Mouse (Mus musculus) liver, adult 2 months (tissue): Measurements from ENCODE around the gene Olfr70.

Experiments used
- CTCF ChIP-seq: fragments of 200-500 bp; IDR thresholded peaks from 2 replicates; pipeline ENCODE4 v1.5.1; 2011; ENCODE audit warnings: low read depth, low read length, control low read depth
- POLR2A ChIP-seq: fragments of 200-500 bp; IDR thresholded peaks from 2 replicates; pipeline ENCODE4 v1.6.1; 2011; ENCODE audit warnings: low read length, control low read depth; ENCODE audit not compliant: insufficient read depth; ENCODE audit errors: extremely low read depth

GRCm38 (mm10) chr4:43679416-43680043, 21.1 kb downstream of the Olfr70 start:
- TF ChIP-seq CTCF (no peak), POLR2A (no peak)
